Mouse (Mus musculus) lung, embryonic 15.5 days (tissue): ENCODE results near the gene Ptbp3. TPM values are rescaled to one million over a fixed set of nuclear protein-coding genes. Genes with fewer than 3 reads are reported as not detected.

Source experiments
- ATAC-seq: fragments of 200-750 bp; cut with Nextera tagmentation; 2 replicates; pipeline ENCODE4 v1.8.0; 2017; ENCODE audit warnings: moderate number of reproducible peaks, borderline replicate concordance; ENCODE audit not compliant: low FRiP score, low TSS enrichment; ENCODE audit errors: extremely low read depth
- H3K27ac ChIP-seq: fragments of 300-500 bp; sonication (generic); 2 replicates; pipeline ENCODE4 v1.5.1; 2015; ENCODE audit warnings: moderate library complexity, mild to moderate bottlenecking, inconsistent platforms
- H3K27me3 ChIP-seq: fragments of 300-500 bp; sonication (generic); 2 replicates; pipeline ENCODE4 v1.6.1; 2015; ENCODE audit warnings: inconsistent platforms
- H3K36me3 ChIP-seq: fragments of 300-500 bp; sonication (generic); 2 replicates; pipeline ENCODE4 v1.6.1; 2015; ENCODE audit warnings: inconsistent platforms
- H3K4me1 ChIP-seq: fragments of 300-500 bp; sonication (generic); 2 replicates; pipeline ENCODE4 v1.6.1; 2015; ENCODE audit warnings: inconsistent platforms
- H3K4me2 ChIP-seq: fragments of 300-500 bp; sonication (generic); 2 replicates; pipeline ENCODE4 v1.6.1; 2015; ENCODE audit warnings: inconsistent platforms, mild to moderate bottlenecking, moderate library complexity
- H3K4me3 ChIP-seq: fragments of 300-500 bp; sonication (generic); 2 replicates; pipeline ENCODE4 v1.5.1; 2015; ENCODE audit warnings: mild to moderate bottlenecking, inconsistent platforms
- H3K9ac ChIP-seq: fragments of 300-500 bp; sonication (generic); 2 replicates; pipeline ENCODE4 v1.6.1; 2015; ENCODE audit warnings: inconsistent platforms
- H3K9me3 ChIP-seq: fragments of 300-500 bp; sonication (generic); 2 replicates; pipeline ENCODE4 v1.6.1; 2016; ENCODE audit warnings: inconsistent platforms
- whole genome bisulfite sequencing: fragments of 180-500 bp; shearing (Covaris S2); methylation state at CpG from one replicate; pipeline ENCODE4 v1.1.7; 2015; 5-methylcytosine and 5-hydroxymethylcytosine counted together
- polyA plus RNA-seq: library from polyadenylated mRNA; unstranded; fragments of >200 nt; fragmentation: Nextera tagmentation; extraction: Ambion mirVana; gene quantifications from 2 replicates; pipeline ENCODE4 v1.2.1, GENCODE M21; 2015

Ptbp3 gene
- 50.3 and 54.2 TPM in 2 replicates for polyA plus RNA-seq

DNA sequence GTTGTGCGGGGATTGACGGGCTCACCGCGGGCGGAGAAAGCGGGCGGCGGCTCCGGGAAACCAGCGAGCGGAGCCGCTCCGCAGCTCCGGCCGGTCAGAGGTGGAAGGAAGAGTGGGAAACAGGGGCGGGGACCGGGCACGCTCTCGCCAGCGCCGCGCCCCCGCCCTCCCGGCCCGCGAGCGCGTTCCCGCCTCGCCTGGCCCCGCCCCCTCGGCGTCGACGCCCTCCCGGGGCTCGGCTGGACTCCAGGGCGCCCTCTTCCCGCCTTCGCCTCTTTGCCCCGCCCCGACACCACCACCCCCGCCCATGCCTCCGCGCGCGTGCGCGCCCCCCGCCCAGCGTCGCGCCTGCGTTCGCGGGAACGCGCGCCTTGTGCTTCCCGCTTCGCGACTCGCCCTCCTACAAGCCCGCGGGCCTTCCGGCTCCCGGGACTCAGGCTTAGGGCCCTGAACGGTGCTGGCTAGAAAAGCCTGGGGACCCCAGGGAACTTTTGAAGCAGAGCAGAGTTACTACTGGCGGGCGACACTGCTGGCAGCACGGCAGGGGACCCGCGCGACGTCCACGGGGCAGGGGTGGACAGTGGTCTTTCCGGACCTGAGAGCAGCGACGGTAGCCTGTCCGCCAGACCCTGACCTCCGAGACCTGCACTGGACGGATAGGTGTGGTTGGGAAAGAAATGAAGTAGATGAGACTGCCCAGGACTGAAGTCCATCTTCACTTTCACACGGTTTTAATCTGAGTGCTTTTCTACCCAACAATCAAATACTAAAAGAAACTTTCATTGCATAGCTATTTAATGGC lies at the start of gene Ptbp3:
Gene Ptbp3 (minus strand): TSS at position 190 of the 802 bp plus-strand sequence.
- Histone ChIP-seq H3K9ac (peak within 1 kb of the TSS; percentile 94), H3K27me3 (no peaks in the 10 kb centered on the region), H3K36me3 (no peaks in the 10 kb centered on the region), H3K4me1 (peaks cover 25% of the 10 kb centered on the region), H3K4me3 (peak within 1 kb of the TSS; percentile 94), H3K27ac (peak within 1 kb of the TSS; percentile 98), H3K4me2 (peak within 1 kb of the TSS; percentile 89), H3K9me3 (no peaks in the 10 kb centered on the region)
- WGBS = under 1% methylated on average over 63 of the region's 83 CpGs
- ATAC-seq = peak; percentile 95

- no peak overlapping the region for H3K4me3 ChIP-seq
- no peaks in the 10 kb centered on the region for H3K4me1 ChIP-seq
- H3K27ac ChIP-seq = no peak overlapping the region
- H3K27me3 ChIP-seq = no peaks in the 10 kb centered on the region
- no peaks in the 10 kb centered on the region for H3K9me3 ChIP-seq
- WGBS = 82% methylated on average over 2 of the region's 2 CpGs
- no peaks in the 10 kb centered on the region for H3K36me3 ChIP-seq
- H3K4me2 ChIP-seq = no peak overlapping the region
- ATAC-seq = no peak
- no peak overlapping the region for H3K9ac ChIP-seq
Measured at GRCm38 (mm10) chr4:59596556-59596955, 47.4 kb upstream of the Ptbp3 start.

- H3K9me3 ChIP-seq = no peaks in the 10 kb centered on the region
- no peaks in the 10 kb centered on the region for H3K4me1 ChIP-seq
- H3K9ac ChIP-seq = no peak overlapping the region
- 66% methylated on average over 2 of the region's 2 CpGs for WGBS
- no peak for ATAC-seq
- H3K4me2 ChIP-seq = no peak overlapping the region
- H3K36me3 ChIP-seq = no peaks in the 10 kb centered on the region
- no peaks in the 10 kb centered on the region for H3K27me3 ChIP-seq
- no peak overlapping the region for H3K27ac ChIP-seq
- no peak overlapping the region for H3K4me3 ChIP-seq
Measured at GRCm38 (mm10) chr4:59594614-59595013, 45.5 kb upstream of the Ptbp3 start.

DNA sequence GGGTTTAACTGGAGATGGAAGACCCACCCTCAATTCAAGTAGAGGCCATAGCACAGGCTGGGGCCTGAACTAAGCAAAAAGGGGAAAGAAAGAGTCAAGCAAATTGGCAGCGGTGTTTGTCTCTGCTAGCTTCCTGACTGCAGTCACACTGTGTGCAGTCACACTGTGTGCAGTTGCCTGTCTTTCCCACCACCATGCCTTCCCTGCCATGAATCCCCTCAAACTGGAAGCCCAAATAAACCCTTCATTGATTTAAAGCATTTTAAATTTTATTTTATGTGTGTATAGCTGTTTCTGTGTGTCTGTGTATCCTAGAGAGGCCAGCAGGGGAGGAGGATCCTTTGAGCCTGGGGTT lies 38.7 kb upstream of the Ptbp3 start:
- no peaks in the 10 kb centered on the region for H3K4me1 ChIP-seq
- no peak overlapping the region for H3K4me3 ChIP-seq
- no peaks in the 10 kb centered on the region for H3K9me3 ChIP-seq
- H3K27ac ChIP-seq = no peak overlapping the region
- no peaks in the 10 kb centered on the region for H3K27me3 ChIP-seq
- 87% methylated on average over 1 of the region's 1 CpGs for WGBS
- no peaks in the 10 kb centered on the region for H3K36me3 ChIP-seq
- ATAC-seq = no peak
- H3K4me2 ChIP-seq = no peak overlapping the region
- H3K9ac ChIP-seq = no peak overlapping the region

- Histone ChIP-seq H3K27me3 (no peaks in the 10 kb centered on the region), H3K9ac (no peak overlapping the region), H3K4me3 (no peak overlapping the region), H3K9me3 (no peaks in the 10 kb centered on the region), H3K27ac (no peak overlapping the region), H3K36me3 (no peaks in the 10 kb centered on the region), H3K4me2 (no peak overlapping the region), H3K4me1 (peaks cover under 1% of the 10 kb centered on the region; the same call in 1 of the 2 replicates)
- no peak for ATAC-seq
- 55% methylated on average over 2 of the region's 2 CpGs for WGBS
Measured at GRCm38 (mm10) chr4:59587215-59587871, 38.2 kb upstream of the Ptbp3 start.

GRCm38 (mm10) chr4:59585097-59585496 lies 35.9 kb upstream of the Ptbp3 start:
- 73% methylated on average over 5 of the region's 5 CpGs for WGBS
- H3K27me3 ChIP-seq = no peaks in the 10 kb centered on the region
- no peak overlapping the region for H3K4me3 ChIP-seq
- H3K4me2 ChIP-seq = no peak overlapping the region
- no peak overlapping the region for H3K9ac ChIP-seq
- H3K36me3 ChIP-seq = no peaks in the 10 kb centered on the region
- no peak for ATAC-seq
- H3K4me1 ChIP-seq = peaks cover 6% of the 10 kb centered on the region; the same call in 1 of the 2 replicates
- H3K27ac ChIP-seq = no peak overlapping the region
- H3K9me3 ChIP-seq = no peaks in the 10 kb centered on the region

- H3K4me1 ChIP-seq = peaks cover 6% of the 10 kb centered on the region; the same call in 1 of the 2 replicates
- WGBS = 16% methylated on average over 6 of the region's 6 CpGs
- H3K9me3 ChIP-seq = no peaks in the 10 kb centered on the region
- peak overlapping the region; percentile 79 for H3K4me2 ChIP-seq
- H3K9ac ChIP-seq = no peak overlapping the region
- peak overlapping the region; percentile 76 for H3K4me3 ChIP-seq
- H3K27me3 ChIP-seq = no peaks in the 10 kb centered on the region
- no peak overlapping the region for H3K27ac ChIP-seq
- H3K36me3 ChIP-seq = no peaks in the 10 kb centered on the region
- ATAC-seq = no peak
Measured at GRCm38 (mm10) chr4:59582186-59582585, 33.0 kb upstream of the Ptbp3 start.

DNA sequence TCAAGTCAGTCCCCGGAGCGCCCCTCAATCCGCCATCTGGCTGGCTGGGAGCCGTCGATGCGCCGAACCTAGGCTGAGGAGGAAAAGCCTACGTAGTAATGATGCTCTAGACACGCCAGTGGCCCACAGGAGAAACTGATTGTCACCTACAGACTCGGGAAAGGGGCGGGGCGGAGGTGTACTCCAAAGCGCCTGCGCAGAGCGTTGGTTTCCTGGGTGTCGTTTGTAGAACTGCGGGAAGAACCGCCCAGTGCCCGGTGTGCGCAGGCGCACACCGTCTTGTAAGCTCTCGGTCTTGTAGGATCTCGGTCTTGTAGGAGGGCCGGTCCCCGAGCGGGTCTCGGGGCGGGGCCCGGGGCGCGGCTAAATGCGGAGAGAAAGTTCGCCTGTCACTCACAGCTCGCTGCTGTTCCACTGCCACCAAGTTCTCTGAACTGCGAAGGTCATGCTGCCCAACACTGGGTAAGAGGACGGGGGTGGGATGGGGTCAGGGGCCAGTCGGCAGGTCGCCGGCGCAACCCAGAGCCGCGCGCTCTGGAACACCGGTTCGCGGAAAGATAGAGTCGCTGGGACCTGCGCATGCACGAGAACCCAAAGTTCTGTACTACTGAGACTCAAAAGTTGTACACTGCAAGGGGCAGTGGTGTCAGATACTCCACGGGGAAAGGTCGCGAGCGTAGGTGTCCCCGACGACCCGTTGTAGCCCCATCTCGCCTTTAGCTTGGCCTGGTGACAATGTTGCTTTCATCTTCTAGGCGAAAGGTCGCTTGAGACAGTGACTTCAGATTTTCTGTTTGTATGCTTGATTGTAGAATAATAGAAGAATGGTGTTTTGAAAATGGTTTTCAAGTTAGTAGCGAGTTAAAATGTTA lies 32.4 kb upstream of the Ptbp3 start, which contains the start of gene Hsdl2:
Gene Hsdl2 (plus strand): TSS at position 250 of the 872 bp plus-strand sequence.
- peaks cover 6% of the 10 kb centered on the region; the same call in 1 of the 2 replicates for H3K4me1 ChIP-seq
- H3K9ac ChIP-seq = peak within 1 kb of the TSS; percentile 70
- H3K36me3 ChIP-seq = no peaks in the 10 kb centered on the region
- H3K9me3 ChIP-seq = no peaks in the 10 kb centered on the region
- H3K4me2 ChIP-seq = peak within 1 kb of the TSS; percentile 79
- ATAC-seq = peak; percentile 98
- no peaks in the 10 kb centered on the region for H3K27me3 ChIP-seq
- WGBS = 2% methylated on average over 61 of the region's 61 CpGs
- H3K4me3 ChIP-seq = peak within 1 kb of the TSS; percentile 76
- peak within 1 kb of the TSS; percentile 86 for H3K27ac ChIP-seq

DNA sequence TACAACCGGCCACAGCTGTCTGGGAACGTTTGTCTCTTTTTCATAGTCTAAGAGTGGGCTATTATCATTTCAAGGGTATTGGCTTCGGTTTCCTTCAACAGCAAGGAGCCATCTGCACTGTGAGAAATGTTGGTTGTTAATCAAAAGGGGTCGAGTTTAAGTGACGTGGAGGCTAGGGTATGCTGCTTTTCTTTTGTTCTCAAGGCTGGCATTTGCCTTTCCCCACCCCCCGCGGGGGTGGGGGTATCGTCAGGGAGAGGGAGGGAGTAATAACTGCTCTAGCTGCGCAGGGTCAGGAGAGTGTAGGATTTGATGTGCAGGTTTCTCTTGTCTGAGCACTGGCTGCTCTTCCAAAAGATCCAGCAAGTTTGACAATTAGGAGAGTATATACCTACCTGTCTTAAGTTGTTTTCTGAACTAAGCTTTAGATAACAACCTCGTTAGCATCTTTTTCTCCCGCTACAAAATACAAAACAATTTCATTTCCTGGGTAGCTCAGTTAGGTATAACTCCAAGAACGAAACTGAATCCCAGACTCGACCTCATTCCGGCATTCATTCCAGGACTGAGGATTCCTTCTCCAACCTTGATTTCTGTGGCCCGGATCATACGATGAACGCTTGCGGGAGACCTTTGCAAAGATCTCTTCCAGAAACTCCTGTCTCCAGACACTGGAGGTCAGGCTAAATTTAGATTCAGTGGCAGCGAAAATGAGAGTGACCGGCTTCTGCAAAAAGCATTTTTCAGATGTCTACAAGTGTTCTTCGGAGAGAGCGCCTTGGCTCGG lies 31.5 kb upstream of the Ptbp3 start:
- Histone ChIP-seq H3K36me3 (no peaks in the 10 kb centered on the region), H3K4me3 (peak overlapping the region; percentile 76), H3K9ac (peak overlapping the region; percentile 70), H3K4me1 (peaks cover 6% of the 10 kb centered on the region; the same call in 1 of the 2 replicates), H3K27ac (peak overlapping the region; percentile 86), H3K9me3 (no peaks in the 10 kb centered on the region), H3K4me2 (peak overlapping the region; percentile 79), H3K27me3 (no peaks in the 10 kb centered on the region)
- WGBS = under 1% methylated on average over 23 of the region's 23 CpGs
- 0 out of 2 replicates have a peak, but pooled peaks have one; percentile 13 for ATAC-seq

DNA sequence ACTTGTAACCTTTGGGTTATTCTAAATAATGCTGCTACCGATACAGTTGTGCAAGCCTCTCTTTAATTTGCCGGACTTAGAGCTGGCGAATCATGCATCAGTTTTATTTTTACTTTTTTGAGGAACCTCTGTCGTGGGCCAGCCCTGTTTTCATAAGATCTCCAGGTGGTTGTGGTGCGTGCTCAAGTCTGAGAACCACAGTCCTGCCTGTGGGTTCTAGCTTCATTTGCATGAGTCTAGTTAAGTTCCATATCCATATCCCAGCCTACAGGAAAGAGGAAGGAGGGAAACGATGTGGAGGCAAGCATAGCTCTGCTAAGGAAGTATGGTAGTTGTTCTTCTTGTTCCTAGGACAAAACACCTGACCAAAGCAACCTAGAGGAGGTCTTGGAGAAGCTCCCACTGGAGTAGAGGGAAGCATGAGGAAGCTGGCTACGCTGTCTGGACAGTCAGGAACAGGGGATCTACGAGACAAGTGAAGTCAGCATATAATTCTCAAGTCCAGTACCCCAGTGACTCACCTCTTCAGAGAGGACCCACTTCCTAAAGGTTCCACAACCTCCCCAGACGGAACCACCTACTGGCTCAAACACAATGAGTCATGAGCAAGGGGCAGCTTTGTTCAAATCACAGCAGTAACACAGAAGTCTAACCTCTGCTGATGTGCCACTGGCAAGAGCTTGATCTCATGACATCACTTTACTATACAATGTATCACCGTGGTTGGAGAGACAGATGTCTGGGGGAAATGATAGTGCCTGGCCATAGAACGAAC lies 26.2 kb upstream of the Ptbp3 start:
- H3K27me3 ChIP-seq = no peaks in the 10 kb centered on the region
- no peak overlapping the region for H3K4me3 ChIP-seq
- no peak for ATAC-seq
- no peak overlapping the region for H3K27ac ChIP-seq
- H3K9me3 ChIP-seq = no peaks in the 10 kb centered on the region
- 77% methylated on average over 11 of the region's 11 CpGs for WGBS
- no peak overlapping the region for H3K4me2 ChIP-seq
- no peaks in the 10 kb centered on the region for H3K4me1 ChIP-seq
- no peak overlapping the region for H3K9ac ChIP-seq
- no peaks in the 10 kb centered on the region for H3K36me3 ChIP-seq
